Mouse (Mus musculus) right cerebral cortex, postnatal 10 days (tissue): ENCODE results near the gene C1qa.

Experiments
- DNase-seq, 2 experiments: peaks; one replicate each; pipeline ENCODE4 v3.0.0; 2021; ENCODE audit warnings: low spot score in 2 of 2

Gene C1qa

GRCm38 (mm10) chr4:136898637-136899036, at the start of gene C1qa:
Gene C1qa, minus strand, starts transcription at chr4:136898803.
- DNase-seq, result peak; percentile 53 to 59

- no peak for DNase-seq
Measured at GRCm38 (mm10) chr4:136945397-136945796, 46.8 kb upstream of the C1qa start.

- no peak for DNase-seq
Measured at GRCm38 (mm10) chr4:136944558-136945350, 46.2 kb upstream of the C1qa start.

DNA sequence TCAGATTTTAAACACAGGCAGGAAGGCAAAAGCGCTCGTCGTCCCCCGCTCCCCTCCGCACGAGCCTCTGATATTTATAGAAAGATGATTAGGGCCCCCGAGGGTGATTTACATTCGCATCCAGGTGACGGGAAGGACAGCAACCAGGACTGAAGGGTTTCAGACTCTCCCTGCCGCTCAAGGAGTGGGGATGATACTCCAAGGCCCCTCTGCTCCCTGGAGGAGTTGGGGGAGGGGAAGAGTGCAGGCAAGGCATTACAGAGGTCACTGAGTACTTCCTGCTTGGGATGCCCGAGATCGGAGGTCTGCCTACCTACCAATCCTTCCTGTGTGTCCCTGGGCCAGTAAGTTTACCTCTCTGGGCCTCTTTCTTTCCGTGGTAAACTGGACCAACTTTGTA, 44.6 kb upstream of the C1qa start:
- DNase-seq, result no peak

DNA sequence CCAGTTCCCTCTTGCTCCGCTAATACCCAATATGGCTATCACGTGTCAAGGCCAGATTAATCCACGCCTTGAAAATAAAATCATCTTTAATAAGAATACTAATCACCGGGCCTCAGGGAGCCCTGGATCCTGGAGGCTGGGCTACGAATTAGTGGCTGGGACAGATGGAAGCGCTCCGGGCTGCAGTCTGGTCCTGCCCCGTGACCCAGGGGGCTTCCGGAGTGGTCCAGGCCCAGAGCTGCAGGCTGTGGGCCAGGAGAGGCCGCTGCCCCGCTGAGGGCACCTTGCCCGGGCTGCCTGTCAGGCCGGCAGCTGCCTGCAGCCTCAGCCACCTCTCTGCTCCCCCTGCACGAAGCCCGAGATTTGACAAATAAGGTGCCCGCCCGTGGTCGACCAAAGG, 44.2 kb upstream of the C1qa start:
- no peak for DNase-seq

DNA sequence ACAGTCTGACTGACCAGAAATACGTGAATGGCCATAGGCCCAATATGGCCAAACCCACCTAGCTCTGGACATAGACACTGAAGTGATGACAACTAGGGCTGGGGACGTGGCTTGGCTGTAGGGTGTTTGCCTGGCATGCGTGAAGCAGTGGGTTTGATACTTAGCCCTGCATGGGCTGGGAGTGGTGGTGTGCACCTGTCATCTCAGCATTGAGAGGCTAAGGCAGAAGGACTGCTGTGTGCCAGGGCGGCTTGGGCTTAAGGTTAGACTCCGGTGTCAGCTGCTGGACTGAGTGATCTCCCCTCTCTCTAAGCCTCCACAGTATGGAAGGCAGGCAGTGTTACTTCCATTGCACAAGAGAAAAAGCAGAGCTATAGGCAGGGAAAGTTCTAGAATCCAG, 39.3 kb upstream of the C1qa start:
- no peak for DNase-seq

GRCm38 (mm10) chr4:136937344-136937743, 38.7 kb upstream of the C1qa start:
- DNase-seq, result no peak

GRCm38 (mm10) chr4:136934746-136935613, 36.4 kb upstream of the C1qa start:
- DNase-seq, result no peak

- DNase-seq, result no peak
Measured at GRCm38 (mm10) chr4:136930474-136930873, 31.9 kb upstream of the C1qa start.

DNA sequence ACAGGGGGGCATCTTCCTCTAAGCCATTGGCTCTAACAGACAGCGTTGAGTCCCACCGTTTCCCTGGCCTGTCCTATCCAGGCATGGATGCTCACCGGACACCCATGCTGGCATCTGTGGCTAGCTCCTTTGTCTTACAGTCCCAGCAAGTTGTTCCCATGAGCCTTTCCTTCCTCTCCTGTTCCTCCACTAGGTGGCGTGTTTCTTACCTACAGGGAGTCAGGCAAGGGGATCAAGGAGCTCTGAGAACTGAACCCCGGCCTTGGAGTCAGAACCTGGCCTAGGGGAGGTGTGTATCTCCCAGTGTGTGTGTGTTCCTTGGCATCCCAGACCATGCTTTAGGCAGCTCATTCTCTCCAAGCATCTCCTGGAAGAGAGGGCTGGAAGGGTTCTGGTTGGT, 30.3 kb upstream of the C1qa start:
- DNase-seq, result no peak

DNA sequence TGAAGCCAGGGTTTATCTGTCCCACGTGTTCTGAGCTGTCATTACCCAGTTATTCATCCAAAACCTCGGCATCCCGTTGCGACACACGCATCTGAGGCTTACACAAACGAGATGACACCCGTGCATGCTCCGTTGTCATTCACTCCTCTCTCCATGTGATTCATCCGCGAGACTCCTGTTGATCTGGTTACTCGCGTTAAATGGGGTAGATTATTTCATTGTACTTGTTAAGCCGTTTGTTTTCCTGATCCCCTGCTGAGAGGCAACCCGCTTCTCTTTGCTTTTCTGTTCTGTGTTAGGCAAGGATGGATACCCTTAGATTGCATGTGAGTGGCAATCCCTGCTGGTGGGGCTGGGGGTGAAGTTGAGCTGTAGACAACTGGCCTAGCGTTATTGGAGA, 27.2 kb upstream of the C1qa start:
- DNase-seq, result no peak

DNA sequence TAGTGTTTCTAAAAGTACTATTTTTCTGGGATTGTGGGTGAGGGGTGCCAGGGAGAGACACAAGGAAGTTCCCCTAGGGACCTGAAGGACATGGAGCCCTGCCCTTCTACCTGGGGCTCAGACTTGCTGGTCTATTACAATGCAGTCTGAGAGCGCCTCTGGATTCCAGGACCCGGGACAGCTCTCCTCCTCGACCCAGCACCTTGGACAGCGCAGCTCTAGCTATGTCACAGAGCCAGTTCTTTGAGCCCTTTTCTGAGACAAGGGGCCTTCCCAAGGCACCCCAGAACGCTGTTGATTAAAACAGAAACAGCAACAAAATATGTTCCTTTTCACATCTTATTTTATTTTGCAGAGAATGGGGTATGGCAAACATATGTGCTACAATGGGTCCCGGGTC, 25.9 kb upstream of the C1qa start:
- no peak for DNase-seq

DNA sequence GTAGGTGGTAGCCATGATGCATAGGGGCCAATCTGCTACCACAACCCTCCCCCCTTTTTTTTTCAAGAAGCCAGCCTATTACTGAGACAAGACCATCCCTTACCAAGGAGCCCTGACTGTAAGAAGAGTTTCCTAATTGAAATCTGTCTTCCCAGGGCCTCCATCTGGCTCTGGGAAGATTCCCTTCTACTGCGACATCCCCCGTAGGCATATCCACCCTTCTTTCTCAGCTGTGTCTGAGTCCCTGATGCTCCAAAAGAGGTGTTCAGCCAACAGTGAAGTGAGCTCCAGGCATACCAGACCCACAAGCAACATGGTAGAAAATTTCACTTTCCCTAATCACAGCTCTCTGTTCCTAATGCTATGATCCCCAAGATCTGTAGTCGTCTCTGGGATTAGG, 20.9 kb upstream of the C1qa start:
- DNase-seq, result peak; percentile 48 to 55

GRCm38 (mm10) chr4:136918834-136919233, 20.2 kb upstream of the C1qa start:
- DNase-seq, result no peak

GRCm38 (mm10) chr4:136917165-136917524, 18.5 kb upstream of the C1qa start:
- no peak for DNase-seq

DNA sequence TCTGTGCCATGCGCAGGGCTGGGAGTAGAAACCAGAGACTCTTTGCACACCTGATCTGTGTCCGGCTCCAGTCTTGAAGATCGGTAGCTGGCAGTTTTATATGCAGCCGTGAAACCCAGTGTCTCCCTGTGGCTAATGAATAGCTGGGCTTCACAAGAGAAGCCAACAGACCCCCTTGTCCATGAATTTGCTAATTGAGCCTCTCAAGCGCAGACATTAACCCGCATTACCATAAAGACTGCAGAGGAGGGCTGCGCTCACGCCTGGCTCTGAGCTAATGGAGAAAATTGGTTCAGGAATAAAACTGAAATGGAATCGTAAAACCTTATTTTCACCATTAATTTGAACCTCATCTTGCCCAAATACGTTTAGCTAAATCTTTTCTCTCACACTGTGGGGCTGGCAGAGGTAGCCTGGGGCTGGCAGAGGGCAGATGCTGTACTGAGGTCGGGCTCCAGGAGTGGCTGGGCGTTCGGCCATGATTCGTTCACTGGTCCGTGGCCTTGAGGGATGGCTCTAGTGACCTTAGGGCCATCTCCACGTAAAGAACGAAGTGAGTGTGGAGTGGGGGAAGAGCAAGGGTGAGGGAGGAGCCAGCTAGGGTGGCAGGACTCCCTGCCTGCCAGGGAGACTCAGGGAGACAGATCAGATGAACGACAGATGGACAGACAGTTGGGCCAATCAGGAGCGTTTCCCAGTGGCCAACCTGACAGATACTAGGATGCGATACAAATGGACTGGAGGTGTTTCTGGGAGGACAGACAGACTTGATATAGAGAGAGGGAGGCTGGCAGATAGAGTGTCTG, 18.0 kb upstream of the C1qa start:
- no peak for DNase-seq

- no peak for DNase-seq
Measured at GRCm38 (mm10) chr4:136912841-136913240, 14.2 kb upstream of the C1qa start.

- DNase-seq, result no peak
Measured at GRCm38 (mm10) chr4:136911804-136912203, 13.2 kb upstream of the C1qa start.

GRCm38 (mm10) chr4:136911211-136911646, 12.6 kb upstream of the C1qa start:
- no peak for DNase-seq

DNA sequence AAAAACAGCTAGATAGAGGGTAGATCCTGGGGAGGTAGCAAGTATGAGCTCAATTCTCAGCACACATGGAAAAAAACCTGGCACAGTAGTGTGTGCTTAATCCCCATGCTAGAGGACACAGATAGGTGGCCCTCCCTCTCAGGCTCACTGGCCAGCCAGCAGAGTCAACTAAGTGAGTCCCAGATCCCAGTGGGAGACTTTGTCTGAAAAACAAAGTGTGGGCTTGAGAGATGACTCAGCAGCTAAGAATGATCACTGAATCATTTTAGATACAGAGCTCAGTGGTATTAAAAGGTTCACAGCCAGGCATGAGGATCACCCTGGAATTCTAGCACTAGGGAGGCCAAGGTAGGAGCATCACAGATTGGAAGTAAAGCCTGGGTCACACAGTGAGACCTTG, 9.2 kb upstream of the C1qa start:
- DNase-seq, result no peak

DNA sequence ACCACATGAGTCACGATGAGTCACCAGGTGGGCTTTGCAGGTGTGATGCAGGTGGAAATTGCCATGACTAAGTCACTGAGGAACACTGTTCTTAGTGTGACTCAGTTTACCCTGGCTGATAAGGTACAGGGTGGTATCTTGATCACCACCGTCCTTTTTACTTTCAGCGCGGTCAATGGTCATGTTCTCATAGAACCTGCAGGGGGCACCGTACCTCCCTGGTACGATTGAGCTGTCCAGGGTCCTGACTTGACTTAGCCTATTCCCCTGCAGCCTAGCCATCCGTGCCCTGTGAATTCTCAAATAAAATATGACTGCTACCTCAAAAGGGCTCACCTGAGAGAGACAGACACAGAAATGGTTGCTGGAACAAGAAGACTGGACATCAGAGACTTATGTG, 8.4 kb upstream of the C1qa start:
- no peak for DNase-seq
